Mouse (Mus musculus) kidney, embryonic 14.5 days (tissue): ENCODE measurements at regions not wholly inside any gene's neighbourhood (a gene's known extent, or its start where the extent isn't known, plus 50 kb on each side); places are given as distances from the start of the nearest gene placed in this dataset.

Source experiments
- ATAC-seq: fragments of 200-750 bp; cut with Nextera tagmentation; 2 replicates; pipeline ENCODE4 v1.8.0; 2017; ENCODE audit warnings: moderate number of reproducible peaks, mild to moderate bottlenecking, moderate TSS enrichment, moderate library complexity; ENCODE audit not compliant: low FRiP score, low TSS enrichment
- H3K27ac ChIP-seq: fragments of 300-500 bp; sonication (generic); 2 replicates; pipeline ENCODE4 v1.5.1; 2014; ENCODE audit warnings: low read depth, mild to moderate bottlenecking, low read length, moderate library complexity, mixed read lengths
- H3K27me3 ChIP-seq: fragments of 300-500 bp; sonication (generic); 2 replicates; pipeline ENCODE4 v1.6.1; 2014; ENCODE audit warnings: mild to moderate bottlenecking, low read length; ENCODE audit not compliant: control insufficient read depth, insufficient read depth
- H3K36me3 ChIP-seq: fragments of 300-500 bp; sonication (generic); 2 replicates; pipeline ENCODE4 v1.6.1; 2014; ENCODE audit warnings: low read length, mixed read lengths; ENCODE audit not compliant: control insufficient read depth, insufficient read depth
- H3K4me1 ChIP-seq: fragments of 300-500 bp; sonication (generic); 2 replicates; pipeline ENCODE4 v1.6.1; 2014; ENCODE audit warnings: low read length, mixed read lengths; ENCODE audit not compliant: control insufficient read depth, insufficient read depth
- H3K4me2 ChIP-seq: fragments of 300-500 bp; sonication (generic); replicated peaks from 2 replicates; pipeline ENCODE4 v1.6.1; 2014; ENCODE audit warnings: low read depth, mild to moderate bottlenecking, low read length
- H3K4me3 ChIP-seq: fragments of 300-500 bp; sonication (generic); 2 replicates; pipeline ENCODE4 v1.5.1; 2014; ENCODE audit warnings: mild to moderate bottlenecking, low read length
- H3K9ac ChIP-seq: fragments of 300-500 bp; sonication (generic); 2 replicates; pipeline ENCODE4 v1.6.1; 2014; ENCODE audit warnings: low read depth, mild to moderate bottlenecking, low read length, moderate library complexity
- H3K9me3 ChIP-seq: fragments of 300-500 bp; sonication (generic); 2 replicates; pipeline ENCODE4 v1.6.1; 2016; ENCODE audit warnings: low read length; ENCODE audit not compliant: control insufficient read depth
- WGBS: fragments of 180-500 bp; shearing (Covaris S2); extraction: QIAGEN DNeasy Blood & Tissue Kit; methylation state at CpG from one replicate; pipeline ENCODE4 v1.1.7; 2014; 5-methylcytosine and 5-hydroxymethylcytosine counted together

GRCm38 (mm10) chr9:94467846-94468245 is 70.0 kb downstream of the 1190002N15Rik start:
- no peaks in the 10 kb centered on the region for H3K27me3 ChIP-seq
- H3K4me3 ChIP-seq = no peak overlapping the region
- ATAC-seq = no peak
- H3K4me2 ChIP-seq = no peak overlapping the region
- H3K27ac ChIP-seq = no peak overlapping the region
- 94% methylated on average over 3 of the region's 3 CpGs for whole genome bisulfite sequencing
- H3K9ac ChIP-seq = no peak overlapping the region
- no peaks in the 10 kb centered on the region for H3K9me3 ChIP-seq
- no peaks in the 10 kb centered on the region for H3K36me3 ChIP-seq
- H3K4me1 ChIP-seq = no peaks in the 10 kb centered on the region

GRCm38 (mm10) chr9:94456085-94456531 is 81.8 kb downstream of the 1190002N15Rik start:
- no peak for ATAC-seq
- no peak overlapping the region for H3K4me2 ChIP-seq
- WGBS = 49% methylated on average over 6 of the region's 6 CpGs
- no peaks in the 10 kb centered on the region for H3K9me3 ChIP-seq
- H3K4me1 ChIP-seq = no peaks in the 10 kb centered on the region
- H3K36me3 ChIP-seq = no peaks in the 10 kb centered on the region
- H3K9ac ChIP-seq = no peak overlapping the region
- no peak overlapping the region for H3K4me3 ChIP-seq
- no peak overlapping the region for H3K27ac ChIP-seq
- H3K27me3 ChIP-seq = no peaks in the 10 kb centered on the region

- H3K36me3 ChIP-seq = no peaks in the 10 kb centered on the region
- WGBS = 79% methylated on average over 7 of the region's 7 CpGs
- no peak for ATAC-seq
- H3K4me2 ChIP-seq = no peak overlapping the region
- no peak overlapping the region for H3K27ac ChIP-seq
- H3K9me3 ChIP-seq = no peaks in the 10 kb centered on the region
- H3K4me1 ChIP-seq = no peaks in the 10 kb centered on the region
- H3K9ac ChIP-seq = no peak overlapping the region
- H3K4me3 ChIP-seq = no peak overlapping the region
- no peaks in the 10 kb centered on the region for H3K27me3 ChIP-seq
These were observed 82.4 kb downstream of the 1190002N15Rik start for GRCm38 (mm10) chr9:94455466-94455865.

GRCm38 (mm10) chr9:94449911-94450310 is 88.0 kb downstream of the 1190002N15Rik start:
- H3K9me3 ChIP-seq = no peaks in the 10 kb centered on the region
- 0 out of 2 replicates have a peak, but pooled peaks cover 5% of the 10 kb centered on the region for H3K4me1 ChIP-seq
- WGBS = 70% methylated on average over 8 of the region's 8 CpGs
- H3K27me3 ChIP-seq = no peaks in the 10 kb centered on the region
- no peaks in the 10 kb centered on the region for H3K36me3 ChIP-seq
- H3K9ac ChIP-seq = no peak overlapping the region
- no peak overlapping the region for H3K4me3 ChIP-seq
- ATAC-seq = no peak
- H3K4me2 ChIP-seq = no peak overlapping the region
- H3K27ac ChIP-seq = no peak overlapping the region

GRCm38 (mm10) chr9:94446182-94446763 is 91.6 kb downstream of the 1190002N15Rik start:
- 59% methylated on average over 8 of the region's 8 CpGs for WGBS
- no peak overlapping the region for H3K27ac ChIP-seq
- H3K9ac ChIP-seq = no peak overlapping the region
- ATAC-seq = no peak
- H3K4me2 ChIP-seq = no peak overlapping the region
- no peaks in the 10 kb centered on the region for H3K9me3 ChIP-seq
- H3K4me1 ChIP-seq = 0 out of 2 replicates have a peak, but pooled peaks cover 5% of the 10 kb centered on the region
- no peaks in the 10 kb centered on the region for H3K36me3 ChIP-seq
- H3K4me3 ChIP-seq = no peak overlapping the region
- no peaks in the 10 kb centered on the region for H3K27me3 ChIP-seq

GRCm38 (mm10) chr9:94444140-94444789 is 93.6 kb downstream of the 1190002N15Rik start:
- H3K36me3 ChIP-seq = no peaks in the 10 kb centered on the region
- no peaks in the 10 kb centered on the region for H3K9me3 ChIP-seq
- no peaks in the 10 kb centered on the region for H3K27me3 ChIP-seq
- H3K4me2 ChIP-seq = no peak overlapping the region
- no peak overlapping the region for H3K4me3 ChIP-seq
- ATAC-seq = peak; percentile 64; the same call in 1 of the 2 replicates
- H3K27ac ChIP-seq = no peak overlapping the region
- H3K9ac ChIP-seq = no peak overlapping the region
- WGBS = 44% methylated on average over 5 of the region's 5 CpGs
- 0 out of 2 replicates have a peak, but pooled peaks cover 5% of the 10 kb centered on the region for H3K4me1 ChIP-seq

GRCm38 (mm10) chr9:94441393-94441792 is 96.5 kb downstream of the 1190002N15Rik start:
- Histone ChIP-seq H3K9ac (no peak overlapping the region), H3K4me3 (no peak overlapping the region), H3K36me3 (no peaks in the 10 kb centered on the region), H3K27me3 (no peaks in the 10 kb centered on the region), H3K4me1 (0 out of 2 replicates have a peak, but pooled peaks cover 3% of the 10 kb centered on the region), H3K27ac (no peak overlapping the region), H3K9me3 (no peaks in the 10 kb centered on the region), H3K4me2 (no peak overlapping the region)
- 76% methylated on average over 4 of the region's 4 CpGs for WGBS
- ATAC-seq = no peak

- Histone ChIP-seq H3K4me1 (no peaks in the 10 kb centered on the region), H3K27ac (no peak overlapping the region), H3K4me2 (no peak overlapping the region), H3K27me3 (no peaks in the 10 kb centered on the region), H3K9ac (no peak overlapping the region), H3K9me3 (no peaks in the 10 kb centered on the region), H3K36me3 (no peaks in the 10 kb centered on the region), H3K4me3 (no peak overlapping the region)
- no peak for ATAC-seq
These were observed 104.4 kb downstream of the 1190002N15Rik start for GRCm38 (mm10) chr9:94433468-94433867.

GRCm38 (mm10) chr9:94432144-94432747 is 105.6 kb downstream of the 1190002N15Rik start:
- H3K4me3 ChIP-seq = no peak overlapping the region
- H3K4me2 ChIP-seq = no peak overlapping the region
- no peaks in the 10 kb centered on the region for H3K9me3 ChIP-seq
- no peaks in the 10 kb centered on the region for H3K36me3 ChIP-seq
- WGBS = 95% methylated on average over 3 of the region's 3 CpGs
- H3K9ac ChIP-seq = no peak overlapping the region
- no peaks in the 10 kb centered on the region for H3K27me3 ChIP-seq
- ATAC-seq = no peak
- H3K4me1 ChIP-seq = no peaks in the 10 kb centered on the region
- no peak overlapping the region for H3K27ac ChIP-seq
